Mouse (Mus musculus): Measurements from ENCODE around the gene Dck. TPM values are rescaled to one million over a fixed set of nuclear protein-coding genes. Genes with fewer than 3 reads are reported as not detected.

Gene Dck
- polyA plus RNA-seq (2012; rRNA removed): 0.75 and 0.97 TPM in 2 replicates

GRCm38 (mm10) chr5:88764987-88765481, at the start of gene Dck:
Gene Dck, plus strand, starts transcription at chr5:88764996.

GRCm38 (mm10) chr5:88720116-88721002, 44.4 kb upstream of the Dck start, which contains the start of gene Mob1b:
Gene Mob1b, plus strand, starts transcription at chr5:88720855.

Other genes with a start within 250 kb of the Dck start
- gene Jchain, start 237.1 kb upstream of the Dck start, polyA plus RNA-seq (2012; rRNA removed): 1.3 and 2.0 TPM in 2 replicates
- 1.8 and 2.5 TPM in 2 replicates for gene Utp3, start 210.5 kb upstream of the Dck start, polyA plus RNA-seq (2012; rRNA removed)
- 2.4 and 3.4 TPM in 2 replicates for gene Rufy3, start 200.0 kb upstream of the Dck start, polyA plus RNA-seq (2012; rRNA removed)
- 14.7 and 30.1 TPM in 2 replicates for gene Grsf1, start 88.8 kb upstream of the Dck start, polyA plus RNA-seq (2012; rRNA removed)
- 1.6 and 1.7 TPM in 2 replicates for gene Mob1b, start 44.1 kb upstream of the Dck start, polyA plus RNA-seq (2012; rRNA removed)
- 1.8 and 2.4 TPM in 2 replicates for gene Slc4a4, start 121.8 kb downstream of the Dck start, polyA plus RNA-seq (2012; rRNA removed)